Mouse (Mus musculus): ENCODE measurements at regions not wholly inside any gene's neighbourhood (a gene's known extent, or its start where the extent isn't known, plus 50 kb on each side); places are given as distances from the start of the nearest gene placed in this dataset.

GRCm38 (mm10) chr15:8868021-8868420 lies 99.7 kb upstream of the Ranbp3l start:
- no peaks in the 10 kb centered on the region for H3K36me3 ChIP-seq (ENCODE audit: control insufficient read depth, insufficient read depth, low read length)
- H3K27ac ChIP-seq (ENCODE audit: low read depth, low read length) = no peak overlapping the region
- no peak overlapping the region for H3K4me2 ChIP-seq (replicated peaks; ENCODE audit: low read depth, low read length)
- H3K27me3 ChIP-seq (ENCODE audit: control insufficient read depth, insufficient read depth, low read length) = no peaks in the 10 kb centered on the region
- 91% methylated on average over 2 of the region's 2 CpGs for WGBS
- H3K9me3 ChIP-seq (ENCODE audit: control insufficient read depth, low read length) = no peaks in the 10 kb centered on the region
- no peak for ATAC-seq (ENCODE audit: low FRiP score, low TSS enrichment)
- no peak overlapping the region for H3K9ac ChIP-seq (ENCODE audit: low read depth, low read length)
- no peaks in the 10 kb centered on the region for H3K4me1 ChIP-seq (ENCODE audit: control insufficient read depth, insufficient read depth, low read length)
- no peak overlapping the region for H3K4me3 ChIP-seq (ENCODE audit: low read length)

- H3K36me3 ChIP-seq (ENCODE audit: control insufficient read depth, insufficient read depth, low read length) = no peaks in the 10 kb centered on the region
- no peaks in the 10 kb centered on the region for H3K4me1 ChIP-seq (ENCODE audit: control insufficient read depth, insufficient read depth, low read length)
- H3K9me3 ChIP-seq (ENCODE audit: control insufficient read depth, low read length) = no peaks in the 10 kb centered on the region
- H3K9ac ChIP-seq (ENCODE audit: low read depth, low read length) = no peak overlapping the region
- H3K4me3 ChIP-seq (ENCODE audit: low read length) = no peak overlapping the region
- 68% methylated on average over 7 of the region's 7 CpGs for WGBS
- H3K27me3 ChIP-seq (ENCODE audit: control insufficient read depth, insufficient read depth, low read length) = no peaks in the 10 kb centered on the region
- H3K4me2 ChIP-seq (replicated peaks; ENCODE audit: low read depth, low read length) = no peak overlapping the region
- no peak for ATAC-seq (ENCODE audit: low FRiP score, low TSS enrichment)
- no peak overlapping the region for H3K27ac ChIP-seq (ENCODE audit: low read depth, low read length)
Measured at GRCm38 (mm10) chr15:8867160-8867891, 100.4 kb upstream of the Ranbp3l start.

- Histone ChIP-seq H3K36me3 (ENCODE audit: control insufficient read depth, insufficient read depth, low read length) (no peaks in the 10 kb centered on the region), H3K9ac (ENCODE audit: low read depth, low read length) (no peak overlapping the region), H3K4me3 (ENCODE audit: low read length) (no peak overlapping the region), H3K27ac (ENCODE audit: low read depth, low read length) (no peak overlapping the region; the same call in 1 of the 2 replicates), H3K4me1 (ENCODE audit: control insufficient read depth, insufficient read depth, low read length) (no peaks in the 10 kb centered on the region), H3K27me3 (ENCODE audit: control insufficient read depth, insufficient read depth, low read length) (no peaks in the 10 kb centered on the region), H3K9me3 (ENCODE audit: control insufficient read depth, low read length) (no peaks in the 10 kb centered on the region), H3K4me2 (replicated peaks; ENCODE audit: low read depth, low read length) (no peak overlapping the region)
- peak; percentile 46; the same call in 1 of the 2 replicates for ATAC-seq (ENCODE audit: low FRiP score, low TSS enrichment)
- WGBS = 47% methylated on average over 8 of the region's 8 CpGs
Measured at GRCm38 (mm10) chr15:8865089-8865933, 102.4 kb upstream of the Ranbp3l start.

- Histone ChIP-seq H3K27ac (ENCODE audit: low read depth, low read length) (no peak overlapping the region; the same call in 1 of the 2 replicates), H3K9me3 (ENCODE audit: control insufficient read depth, low read length) (peaks cover 2% of the 10 kb centered on the region; the same call in 1 of the 2 replicates), H3K4me2 (replicated peaks; ENCODE audit: low read depth, low read length) (no peak overlapping the region), H3K36me3 (ENCODE audit: control insufficient read depth, insufficient read depth, low read length) (no peaks in the 10 kb centered on the region), H3K27me3 (ENCODE audit: control insufficient read depth, insufficient read depth, low read length) (no peaks in the 10 kb centered on the region), H3K4me3 (ENCODE audit: low read length) (no peak overlapping the region), H3K4me1 (ENCODE audit: control insufficient read depth, insufficient read depth, low read length) (no peaks in the 10 kb centered on the region), H3K9ac (ENCODE audit: low read depth, low read length) (no peak overlapping the region)
- 28% methylated on average over 11 of the region's 11 CpGs for WGBS
- peak; percentile 91 for ATAC-seq (ENCODE audit: low FRiP score, low TSS enrichment)
Measured at GRCm38 (mm10) chr15:8856419-8857084, 111.2 kb upstream of the Ranbp3l start.

- Histone ChIP-seq H3K4me2 (replicated peaks; ENCODE audit: low read depth, low read length) (no peak overlapping the region), H3K27me3 (ENCODE audit: control insufficient read depth, insufficient read depth, low read length) (no peaks in the 10 kb centered on the region), H3K9ac (ENCODE audit: low read depth, low read length) (no peak overlapping the region), H3K4me3 (ENCODE audit: low read length) (no peak overlapping the region), H3K4me1 (ENCODE audit: control insufficient read depth, insufficient read depth, low read length) (no peaks in the 10 kb centered on the region), H3K36me3 (ENCODE audit: control insufficient read depth, insufficient read depth, low read length) (no peaks in the 10 kb centered on the region), H3K27ac (ENCODE audit: low read depth, low read length) (no peak overlapping the region), H3K9me3 (ENCODE audit: control insufficient read depth, low read length) (peaks cover 2% of the 10 kb centered on the region; the same call in 1 of the 2 replicates)
- ATAC-seq (ENCODE audit: low FRiP score, low TSS enrichment) = no peak
- WGBS = 98% methylated on average over 3 of the region's 3 CpGs
Measured at GRCm38 (mm10) chr15:8855511-8855910, 112.2 kb upstream of the Ranbp3l start.

- no peak overlapping the region for H3K27ac ChIP-seq (ENCODE audit: low read depth, low read length)
- H3K4me2 ChIP-seq (replicated peaks; ENCODE audit: low read depth, low read length) = no peak overlapping the region
- ATAC-seq (ENCODE audit: low FRiP score, low TSS enrichment) = peak; percentile 94
- no peaks in the 10 kb centered on the region for H3K27me3 ChIP-seq (ENCODE audit: control insufficient read depth, insufficient read depth, low read length)
- H3K4me3 ChIP-seq (ENCODE audit: low read length) = no peak overlapping the region
- H3K9me3 ChIP-seq (ENCODE audit: control insufficient read depth, low read length) = no peaks in the 10 kb centered on the region
- H3K9ac ChIP-seq (ENCODE audit: low read depth, low read length) = no peak overlapping the region
- no peaks in the 10 kb centered on the region for H3K36me3 ChIP-seq (ENCODE audit: control insufficient read depth, insufficient read depth, low read length)
- 36% methylated on average over 7 of the region's 7 CpGs for WGBS
- no peaks in the 10 kb centered on the region for H3K4me1 ChIP-seq (ENCODE audit: control insufficient read depth, insufficient read depth, low read length)
Measured at GRCm38 (mm10) chr15:8854336-8854735, 113.4 kb upstream of the Ranbp3l start.

GRCm38 (mm10) chr15:8850996-8851395 lies 116.8 kb upstream of the Ranbp3l start:
- ATAC-seq (ENCODE audit: low FRiP score, low TSS enrichment) = no peak
- Histone ChIP-seq H3K36me3 (ENCODE audit: control insufficient read depth, insufficient read depth, low read length) (no peaks in the 10 kb centered on the region), H3K27ac (ENCODE audit: low read depth, low read length) (no peak overlapping the region), H3K4me3 (ENCODE audit: low read length) (no peak overlapping the region), H3K27me3 (ENCODE audit: control insufficient read depth, insufficient read depth, low read length) (no peaks in the 10 kb centered on the region), H3K9ac (ENCODE audit: low read depth, low read length) (no peak overlapping the region), H3K4me1 (ENCODE audit: control insufficient read depth, insufficient read depth, low read length) (no peaks in the 10 kb centered on the region), H3K9me3 (ENCODE audit: control insufficient read depth, low read length) (no peaks in the 10 kb centered on the region), H3K4me2 (replicated peaks; ENCODE audit: low read depth, low read length) (no peak overlapping the region)
- 100% methylated on average over 1 of the region's 1 CpGs for WGBS

- WGBS = 53% methylated on average over 5 of the region's 5 CpGs
- no peak overlapping the region for H3K27ac ChIP-seq (ENCODE audit: low read depth, low read length)
- H3K4me3 ChIP-seq (ENCODE audit: low read length) = no peak overlapping the region
- ATAC-seq (ENCODE audit: low FRiP score, low TSS enrichment) = no peak
- H3K4me1 ChIP-seq (ENCODE audit: control insufficient read depth, insufficient read depth, low read length) = no peaks in the 10 kb centered on the region
- no peak overlapping the region for H3K4me2 ChIP-seq (replicated peaks; ENCODE audit: low read depth, low read length)
- no peaks in the 10 kb centered on the region for H3K36me3 ChIP-seq (ENCODE audit: control insufficient read depth, insufficient read depth, low read length)
- H3K9ac ChIP-seq (ENCODE audit: low read depth, low read length) = no peak overlapping the region
- H3K27me3 ChIP-seq (ENCODE audit: control insufficient read depth, insufficient read depth, low read length) = no peaks in the 10 kb centered on the region
- no peaks in the 10 kb centered on the region for H3K9me3 ChIP-seq (ENCODE audit: control insufficient read depth, low read length)
Measured at GRCm38 (mm10) chr15:8849413-8849812, 118.3 kb upstream of the Ranbp3l start.
